Mouse (Mus musculus): Measurements from ENCODE around the gene Slc2a8.

DNA sequence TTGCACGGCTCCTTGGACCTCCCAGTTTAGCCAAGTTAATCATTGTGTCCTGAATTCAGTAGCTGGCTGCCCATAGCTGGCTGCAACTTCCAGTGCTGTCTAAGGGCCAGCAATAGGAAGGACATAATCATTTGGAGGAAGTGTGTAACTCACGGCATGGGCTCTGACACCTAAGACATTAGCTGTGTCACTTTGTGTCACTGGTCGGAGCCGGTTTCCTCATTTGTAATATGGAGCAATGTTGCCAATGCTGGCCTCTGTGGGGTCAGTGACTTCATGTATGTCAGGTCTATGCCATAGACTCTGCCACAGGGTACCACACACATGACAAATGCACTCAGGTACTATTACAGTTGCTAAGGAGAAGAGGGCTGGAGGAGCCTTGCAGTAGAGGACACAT lies 21.6 kb downstream of the Slc2a8 start:
- TF ChIP-seq CTCF (IDR thresholded peaks at IDR 0.05; ENCODE audit: borderline replicate concordance, control insufficient read depth, extremely low read depth, insufficient read depth, low read length, poor library complexity) (no peak), POLR2A (IDR thresholded peaks at IDR 0.05; ENCODE audit: control insufficient read depth, extremely low read depth, insufficient read depth, low read length, poor library complexity) (no peak)
